Mouse (Mus musculus) erythroblast, embryonic 14.5 days (primary cell): ENCODE results near the gene Lrrc71. TPM values are rescaled to one million over a fixed set of nuclear protein-coding genes. Genes with fewer than 3 reads are reported as not detected.

ENCODE experiments used
- H3K27me3 ChIP-seq: 2 replicates; pipeline ENCODE4 v1.6.1; 2012; ENCODE audit warnings: inconsistent platforms; ENCODE audit not compliant: control insufficient read depth
- H3K36me3 ChIP-seq: 2 replicates; pipeline ENCODE4 v1.6.1; 2012; ENCODE audit warnings: mild to moderate bottlenecking, inconsistent platforms; ENCODE audit not compliant: control insufficient read depth
- H3K4me1 ChIP-seq: 2 replicates; pipeline ENCODE4 v1.6.1; 2012; ENCODE audit warnings: inconsistent platforms; ENCODE audit not compliant: control insufficient read depth
- H3K4me3 ChIP-seq: replicated peaks from 2 replicates; pipeline ENCODE3; 2012; ENCODE audit warnings: moderate library complexity, mild to moderate bottlenecking, inconsistent platforms
- H3K9me3 ChIP-seq: 2 replicates; pipeline ENCODE4 v1.6.1; 2012; ENCODE audit warnings: low read length, inconsistent platforms, mixed read lengths; ENCODE audit not compliant: control insufficient read depth
- GATA1 ChIP-seq: IDR thresholded peaks from 2 replicates; pipeline ENCODE4 v1.6.1; 2012; ENCODE audit warnings: low read length, inconsistent platforms, mixed read lengths
- TAL1 ChIP-seq: IDR thresholded peaks from 3 replicates; pipeline ENCODE4 v1.6.1; 2012; ENCODE audit warnings: low read length, inconsistent platforms, mixed read lengths
- polyA plus RNA-seq: library from polyadenylated mRNA; stranded (reverse); fragments of >175 nt; gene quantifications from 2 replicates; pipeline ENCODE4 v1.2.3, GENCODE M21; 2012

Lrrc71 gene
- polyA plus RNA-seq, 1 experiment: not detected

GRCm38 (mm10) chr3:87783282-87784023 lies 35.0 kb upstream of the Lrrc71 start:
- Histone ChIP-seq H3K27me3 (peaks cover 6% of the 10 kb centered on the region), H3K4me1 (no peaks in the 10 kb centered on the region), H3K36me3 (no peaks in the 10 kb centered on the region), H3K4me3 (no peak overlapping the region), H3K9me3 (no peaks in the 10 kb centered on the region)
- TF ChIP-seq TAL1 (no peak), GATA1 (no peak)

DNA sequence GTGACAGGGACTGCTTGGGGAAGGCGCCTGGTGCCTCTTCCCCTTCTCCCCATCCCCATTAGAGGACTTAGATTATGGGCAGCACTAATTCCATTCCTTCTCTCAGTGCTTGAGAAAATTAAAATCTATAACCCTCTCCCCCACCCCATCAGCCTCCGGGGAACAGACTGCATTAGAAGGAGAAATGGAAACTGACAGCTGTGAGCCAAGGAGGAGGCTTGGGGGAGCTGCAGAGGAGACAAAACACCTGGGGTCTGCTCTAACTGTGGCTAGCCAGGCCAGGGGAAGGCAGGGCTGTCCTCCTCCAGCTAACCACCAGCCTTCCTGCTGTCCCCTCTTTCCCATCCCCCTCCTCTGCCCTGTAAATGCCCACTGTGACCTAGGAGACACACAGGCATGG lies 30.7 kb upstream of the Lrrc71 start:
- no peak overlapping the region for H3K4me3 ChIP-seq
- H3K27me3 ChIP-seq: peaks cover 10% of the 10 kb centered on the region
- TF ChIP-seq TAL1 (no peak), GATA1 (no peak)
- no peaks in the 10 kb centered on the region for H3K4me1 ChIP-seq
- H3K36me3 ChIP-seq: no peaks in the 10 kb centered on the region
- H3K9me3 ChIP-seq: no peaks in the 10 kb centered on the region

DNA sequence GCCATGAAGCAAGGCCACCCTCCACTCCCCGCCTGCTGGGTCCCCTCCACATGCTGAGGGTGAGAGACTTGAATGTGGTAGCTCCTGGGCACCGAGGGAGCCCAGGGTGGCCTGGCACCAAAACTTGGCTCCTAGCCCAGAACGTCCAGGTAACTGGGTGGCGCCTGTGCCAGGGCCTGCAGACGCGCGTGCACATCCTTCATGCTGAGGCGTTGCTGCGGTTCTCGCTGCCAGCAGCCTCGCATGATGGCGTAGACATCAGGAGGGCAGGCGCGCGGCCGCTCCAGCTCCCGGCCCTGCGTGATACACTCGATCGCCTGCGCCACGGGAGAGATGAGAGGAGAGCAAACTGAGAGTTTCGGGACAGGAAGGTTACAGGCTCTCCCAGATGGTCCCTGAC lies 29.9 kb upstream of the Lrrc71 start:
- H3K4me3 ChIP-seq: no peak overlapping the region
- H3K36me3 ChIP-seq: no peaks in the 10 kb centered on the region
- no peaks in the 10 kb centered on the region for H3K4me1 ChIP-seq
- H3K9me3 ChIP-seq: no peaks in the 10 kb centered on the region
- peaks cover 10% of the 10 kb centered on the region for H3K27me3 ChIP-seq
- TF ChIP-seq TAL1: no peak
- TF ChIP-seq GATA1: no peak

- Histone ChIP-seq H3K36me3 (no peaks in the 10 kb centered on the region), H3K4me1 (peaks cover 5% of the 10 kb centered on the region), H3K4me3 (no peak overlapping the region), H3K9me3 (no peaks in the 10 kb centered on the region), H3K27me3 (peaks cover 29% of the 10 kb centered on the region)
- no peak for TF ChIP-seq GATA1
- no peak for TF ChIP-seq TAL1
Observed at GRCm38 (mm10) chr3:87771088-87771487, 22.7 kb upstream of the Lrrc71 start.

- Histone ChIP-seq H3K27me3 (peaks cover 35% of the 10 kb centered on the region), H3K4me1 (peaks cover 5% of the 10 kb centered on the region), H3K9me3 (no peaks in the 10 kb centered on the region), H3K36me3 (no peaks in the 10 kb centered on the region), H3K4me3 (no peak overlapping the region)
- TF ChIP-seq TAL1: no peak
- no peak for TF ChIP-seq GATA1
Observed at GRCm38 (mm10) chr3:87770280-87770679, 21.9 kb upstream of the Lrrc71 start.

DNA sequence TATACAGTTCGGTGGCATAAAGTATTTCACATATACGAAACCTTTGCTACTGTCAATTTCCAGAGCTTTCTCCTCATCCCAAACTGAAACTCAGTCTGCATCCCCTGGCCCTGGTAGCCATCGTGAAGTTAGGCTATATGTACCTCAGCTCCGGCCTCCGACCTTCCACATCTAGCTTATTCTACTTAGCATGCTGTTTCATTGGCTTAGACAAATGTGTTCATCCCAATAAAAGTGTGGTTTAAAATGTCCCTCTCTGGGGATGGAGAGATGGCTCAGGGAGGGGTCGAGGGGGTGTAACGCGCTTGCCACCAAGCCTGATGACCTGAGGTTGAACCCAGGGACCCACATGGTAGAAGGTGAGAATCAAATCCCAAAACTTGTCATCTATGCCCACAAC lies 21.1 kb upstream of the Lrrc71 start:
- Histone ChIP-seq H3K36me3 (no peaks in the 10 kb centered on the region), H3K4me3 (no peak overlapping the region), H3K9me3 (no peaks in the 10 kb centered on the region), H3K27me3 (peaks cover 42% of the 10 kb centered on the region), H3K4me1 (peaks cover 5% of the 10 kb centered on the region)
- TF ChIP-seq TAL1 (no peak), GATA1 (no peak)

DNA sequence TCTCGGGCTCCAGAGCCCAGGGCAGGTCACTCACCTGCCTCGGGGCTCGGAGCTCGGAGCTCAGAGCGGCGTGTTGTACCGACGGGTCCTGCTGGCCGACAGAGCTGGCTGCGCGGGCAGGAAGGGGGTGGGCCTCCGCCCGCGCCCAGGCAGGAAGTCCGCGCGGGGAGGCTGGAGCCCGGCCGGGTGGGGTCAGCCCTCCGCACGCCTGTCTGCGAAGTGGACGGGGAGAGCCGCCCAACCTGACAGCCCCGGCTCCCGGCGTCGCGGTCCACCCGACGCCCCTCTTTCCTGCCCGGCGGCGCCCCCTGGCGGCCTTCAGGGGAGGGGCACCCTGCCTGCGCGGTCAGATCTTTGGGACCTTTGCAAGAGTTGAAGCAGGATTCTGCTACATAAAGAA lies 20.4 kb upstream of the Lrrc71 start:
- H3K36me3 ChIP-seq: no peaks in the 10 kb centered on the region
- H3K4me3 ChIP-seq: peak overlapping the region; percentile 23
- H3K9me3 ChIP-seq: no peaks in the 10 kb centered on the region
- peaks cover 49% of the 10 kb centered on the region for H3K27me3 ChIP-seq
- H3K4me1 ChIP-seq: peaks cover 5% of the 10 kb centered on the region
- TF ChIP-seq TAL1: no peak

DNA sequence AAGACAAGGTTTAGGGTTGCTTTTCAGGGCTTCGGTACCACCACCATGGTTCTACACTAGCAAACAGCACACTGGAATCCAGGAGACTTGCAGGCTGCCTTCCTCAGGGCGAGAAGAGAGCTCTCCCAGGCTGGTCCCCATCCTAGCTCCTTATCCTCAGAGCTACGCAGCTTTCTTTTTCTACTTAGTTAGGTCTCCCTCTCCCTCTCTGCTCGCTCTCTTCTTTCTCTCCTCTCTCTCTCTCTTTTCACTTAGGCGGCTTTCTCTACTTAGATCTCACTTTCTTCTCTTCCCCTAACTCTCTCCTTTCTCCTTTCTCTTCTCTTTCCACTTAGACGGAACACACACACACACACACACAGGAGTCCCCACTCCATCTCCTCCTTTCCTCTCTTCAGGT lies 20.0 kb upstream of the Lrrc71 start:
- H3K27me3 ChIP-seq: peaks cover 49% of the 10 kb centered on the region
- H3K36me3 ChIP-seq: no peaks in the 10 kb centered on the region
- peaks cover 5% of the 10 kb centered on the region for H3K4me1 ChIP-seq

GRCm38 (mm10) chr3:87767764-87768163 lies 19.3 kb upstream of the Lrrc71 start:
- H3K27me3 ChIP-seq: peaks cover 49% of the 10 kb centered on the region
- H3K36me3 ChIP-seq: no peaks in the 10 kb centered on the region
- H3K4me1 ChIP-seq: peaks cover 5% of the 10 kb centered on the region
- TF ChIP-seq TAL1: no peak
- TF ChIP-seq GATA1: no peak
- no peaks in the 10 kb centered on the region for H3K9me3 ChIP-seq
- no peak overlapping the region for H3K4me3 ChIP-seq

More for the DNA sequence above, 20.0 kb upstream of the Lrrc71 start:
- H3K4me3 ChIP-seq: peak overlapping the region; percentile 23
- TF ChIP-seq TAL1 (no peak), GATA1 (no peak)
- H3K9me3 ChIP-seq: no peaks in the 10 kb centered on the region

GRCm38 (mm10) chr3:87766284-87766667 lies 17.9 kb upstream of the Lrrc71 start:
- TF ChIP-seq TAL1: no peak
- TF ChIP-seq GATA1: no peak
- Histone ChIP-seq H3K4me3 (no peak overlapping the region), H3K36me3 (no peaks in the 10 kb centered on the region), H3K9me3 (no peaks in the 10 kb centered on the region), H3K4me1 (peaks cover 5% of the 10 kb centered on the region), H3K27me3 (peaks cover 49% of the 10 kb centered on the region)
